Mouse (Mus musculus) fibroblast of lung, adult 2 months (primary cell): ENCODE results near the gene Otud4.
"Not testable (repeated sequence)": the region's sequence is repeated elsewhere in the genome, so short reads cannot be mapped to it uniquely, and the experiment has no call there.

Experiments used
- DNase-seq: peaks from one replicate; pipeline ENCODE4 v3.0.0-alpha.2; 2011; ENCODE audit warnings: low read depth

Otud4 gene

GRCm38 (mm10) chr8:79638707-79639549 lies 490 bp upstream of the Otud4 start:
- DNase-seq: peak; percentile 98

- DNase-seq: no peak
These were observed 1.7 kb downstream of the Otud4 start for GRCm38 (mm10) chr8:79641119-79641518.

- DNase-seq: no peak
These were observed 10.2 kb downstream of the Otud4 start for GRCm38 (mm10) chr8:79649569-79649968.

- no peak for DNase-seq
These were observed 10.9 kb downstream of the Otud4 start for GRCm38 (mm10) chr8:79650158-79650814.

DNA sequence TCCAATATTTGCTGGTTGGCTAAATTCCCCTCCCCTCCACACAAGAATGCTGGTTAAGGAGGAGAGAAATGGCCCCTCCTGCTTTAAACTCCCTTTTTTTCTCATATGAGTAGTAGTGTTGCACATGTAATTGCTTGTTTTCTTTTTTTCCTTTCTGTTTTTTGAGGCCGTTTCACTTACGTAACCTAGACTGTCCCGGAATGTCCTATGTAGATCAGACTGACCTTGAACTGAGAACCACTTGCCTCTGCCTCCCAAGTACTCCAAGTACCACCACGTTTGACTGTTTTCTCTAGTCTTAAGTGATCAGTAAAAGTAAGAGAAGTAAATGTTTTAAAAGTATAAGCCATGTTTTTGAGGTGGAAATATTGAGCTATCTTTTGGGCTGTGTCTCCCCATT lies 14.3 kb downstream of the Otud4 start:
- no peak for DNase-seq

- DNase-seq: not testable (repeated sequence)
These were observed 19.3 kb downstream of the Otud4 start for GRCm38 (mm10) chr8:79658715-79659114.

DNA sequence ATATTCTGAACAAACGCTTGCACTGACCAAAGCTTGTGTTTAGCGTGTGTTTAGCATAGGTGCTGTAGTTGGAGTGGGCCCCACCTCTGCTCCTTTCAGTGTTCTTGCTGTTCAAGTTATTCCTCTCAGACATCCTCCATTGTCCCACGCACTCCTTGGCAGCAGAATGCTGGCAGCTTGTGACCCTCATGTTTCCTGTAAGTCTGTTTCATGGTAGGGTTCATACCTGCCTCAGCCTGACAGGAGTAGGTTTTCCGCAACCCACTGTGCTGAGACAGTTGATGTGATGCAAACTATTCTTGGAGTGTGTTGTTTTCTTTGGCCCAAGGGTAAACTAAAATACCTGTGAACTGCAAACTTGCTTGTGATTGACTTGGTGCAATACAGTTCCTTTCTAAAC lies 37.0 kb downstream of the Otud4 start:
- DNase-seq: no peak

GRCm38 (mm10) chr8:79679005-79679404 lies 39.6 kb downstream of the Otud4 start:
- peak; percentile 8 for DNase-seq

GRCm38 (mm10) chr8:79680083-79680482 lies 40.7 kb downstream of the Otud4 start:
- DNase-seq: peak; percentile 3

DNA sequence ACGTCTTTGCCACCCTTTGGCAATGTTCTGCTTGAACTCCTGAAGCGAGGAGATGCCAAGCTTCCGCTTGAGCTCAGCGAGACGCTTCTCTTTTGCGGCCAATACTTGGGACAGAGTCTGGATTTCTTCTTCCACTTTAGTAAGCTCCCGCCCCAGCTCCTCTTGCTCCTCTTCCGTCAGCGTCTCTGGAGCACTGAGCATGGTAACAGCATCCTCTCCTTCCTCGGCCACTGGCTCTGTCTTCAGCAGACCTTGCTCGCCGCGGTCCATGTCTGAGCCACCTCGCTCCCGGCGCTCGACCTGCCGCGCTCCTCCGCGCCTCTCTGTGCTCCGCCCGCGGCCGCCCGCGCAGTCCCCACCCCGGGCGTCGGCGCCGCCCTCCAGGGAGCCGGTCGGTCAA lies 41.1 kb downstream of the Otud4 start:
- DNase-seq: no peak

DNA sequence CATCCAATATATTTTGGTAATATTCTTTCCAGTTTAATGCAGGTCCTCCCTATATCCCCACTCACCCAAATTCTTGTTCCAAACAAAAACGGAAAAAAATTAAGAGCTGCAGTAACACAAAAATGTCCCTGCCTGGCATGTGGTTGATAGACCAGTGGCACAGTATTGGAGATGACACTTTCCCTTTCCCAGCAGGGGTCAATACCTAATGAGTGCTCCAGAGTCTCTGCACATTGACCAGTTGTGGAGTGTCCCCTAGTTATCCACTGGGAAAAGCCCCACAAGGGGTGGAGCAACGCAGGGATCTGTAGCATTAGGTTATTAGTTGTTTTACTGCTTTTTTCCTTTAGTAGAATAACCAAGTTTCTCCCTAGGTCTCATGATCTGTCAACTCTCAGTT lies 41.5 kb downstream of the Otud4 start:
- DNase-seq: no peak

- DNase-seq: not testable (repeated sequence)
These were observed 46.5 kb downstream of the Otud4 start for GRCm38 (mm10) chr8:79685927-79686326.

DNA sequence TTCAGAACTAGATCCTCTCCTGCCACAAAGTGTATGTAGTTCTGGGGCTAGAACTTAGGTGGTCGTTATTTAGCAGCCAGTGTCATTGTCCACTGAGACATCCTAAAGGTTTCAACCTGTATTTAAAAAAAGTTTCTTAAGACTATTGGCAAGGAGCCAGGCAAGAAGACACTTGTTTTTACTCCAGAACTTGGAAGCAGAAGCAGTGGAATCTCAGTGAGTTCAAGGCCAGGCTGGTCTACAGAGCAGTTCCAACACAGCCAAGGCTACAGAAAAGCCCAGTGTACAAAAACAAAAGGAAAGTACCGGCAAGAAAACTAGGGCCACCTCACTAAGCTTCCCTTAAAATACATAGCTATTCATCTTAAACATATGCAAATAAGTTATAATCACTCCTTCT lies 53.1 kb downstream of the Otud4 start:
- no peak for DNase-seq

- no peak for DNase-seq
These were observed 67.3 kb downstream of the Otud4 start for GRCm38 (mm10) chr8:79706687-79707086.

DNA sequence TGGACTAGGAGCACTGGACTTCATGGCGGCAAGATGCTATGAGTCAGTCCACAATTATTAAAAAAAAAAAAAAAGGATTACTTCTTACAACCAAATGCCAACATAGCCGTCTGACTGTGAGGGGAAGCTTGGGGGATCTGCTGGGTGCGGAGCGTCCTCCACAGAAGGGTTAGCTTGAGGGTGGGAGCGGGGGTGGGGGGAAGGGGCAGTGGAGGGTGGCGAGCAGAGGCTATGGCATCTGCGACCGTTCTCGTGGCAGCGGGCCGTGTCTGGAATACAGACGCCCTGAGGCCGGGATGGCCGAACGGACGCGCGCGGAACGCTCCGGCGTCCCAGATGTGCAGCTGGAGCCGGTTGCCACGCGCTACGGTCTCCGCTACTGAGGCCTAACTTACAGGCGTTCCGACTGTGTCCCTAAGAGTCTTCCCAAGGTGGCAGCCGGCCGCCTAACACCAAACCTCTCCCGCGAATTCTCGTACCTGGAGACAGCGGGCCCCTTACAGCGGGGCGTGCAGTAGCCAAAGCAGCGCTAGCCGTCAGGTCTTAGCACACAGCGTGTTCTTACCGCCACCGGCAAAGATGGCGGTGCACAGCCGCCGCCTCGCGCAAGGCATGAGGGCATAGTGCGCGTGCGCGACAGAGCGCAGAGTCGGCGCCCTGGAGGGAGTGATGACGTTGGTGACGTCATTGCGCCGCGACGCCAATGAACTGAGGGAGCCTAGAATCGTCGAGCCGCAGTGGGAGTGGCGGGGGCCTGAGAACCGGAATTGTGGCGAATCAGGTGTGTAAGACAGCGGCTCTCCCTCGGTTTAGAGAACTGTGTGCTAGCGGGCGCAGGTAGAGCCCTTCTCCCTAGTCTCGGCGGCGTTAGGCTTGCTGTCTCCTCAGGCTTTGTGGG lies 71.9 kb downstream of the Otud4 start, which contains the start of the genes Abce1 and Anapc10:
Abce1 (minus strand) TSS at position 677 of the 898 bp plus-strand sequence.
Anapc10 (plus strand) TSS at position 757 of the 898 bp plus-strand sequence.
- peak; percentile 95 for DNase-seq

DNA sequence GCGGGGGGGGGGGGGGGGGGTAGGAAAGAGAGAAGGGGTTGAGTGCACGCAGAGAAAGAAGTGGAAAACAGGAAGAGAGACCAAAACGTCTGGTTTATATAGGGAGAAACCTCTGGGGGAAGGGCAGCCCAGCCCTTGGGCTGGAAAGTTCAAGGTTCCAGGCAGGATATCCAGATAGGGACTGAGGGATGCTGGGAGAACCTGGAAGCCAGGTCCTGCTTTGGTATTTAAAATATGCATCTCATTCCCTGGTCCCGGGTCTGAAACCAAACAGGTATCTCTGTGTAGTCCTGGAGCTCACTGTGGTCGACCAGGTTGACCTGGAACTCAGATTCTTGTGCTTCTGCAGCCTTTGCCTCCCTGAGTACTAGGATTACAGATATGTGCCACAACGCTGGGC lies 73.3 kb downstream of the Otud4 start:
- no peak for DNase-seq

GRCm38 (mm10) chr8:79721537-79721936 lies 82.1 kb downstream of the Otud4 start:
- no peak for DNase-seq

DNA sequence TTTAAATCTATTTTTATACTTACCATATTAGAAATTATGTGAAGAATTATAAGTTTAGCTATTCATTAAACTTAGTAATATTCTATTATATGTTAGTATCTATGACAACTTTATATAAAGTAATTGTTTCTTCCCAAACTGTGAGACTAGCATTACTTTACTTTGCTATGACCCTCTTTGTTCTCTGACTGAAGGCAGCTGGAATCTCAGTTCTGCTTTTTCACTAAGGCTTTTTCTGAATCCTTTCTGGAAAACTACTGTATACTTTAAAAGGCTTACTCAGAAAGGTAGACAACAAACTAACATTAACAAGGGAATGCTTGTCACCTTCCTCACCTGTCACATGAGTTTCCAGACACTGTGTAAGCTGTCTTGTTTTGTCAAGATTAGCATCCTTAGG lies 83.9 kb downstream of the Otud4 start:
- no peak for DNase-seq

GRCm38 (mm10) chr8:79724589-79724988 lies 85.2 kb downstream of the Otud4 start:
- no peak for DNase-seq
